Mouse (Mus musculus) CH12.LX (cell line): ENCODE measurements around the gene Cx3cr1.

ENCODE experiments used
- TCF12 ChIP-seq: IDR thresholded peaks from 2 replicates; pipeline ENCODE4 v1.6.1; 2014; ENCODE audit warnings: low read depth, mild to moderate bottlenecking, inconsistent platforms, low read length, improper control_type of control experiment
- USF1 ChIP-seq: IDR thresholded peaks from 2 replicates; pipeline ENCODE4 v1.6.1; 2014; ENCODE audit warnings: low read depth, mild to moderate bottlenecking, inconsistent platforms, low read length, improper control_type of control experiment

DNA sequence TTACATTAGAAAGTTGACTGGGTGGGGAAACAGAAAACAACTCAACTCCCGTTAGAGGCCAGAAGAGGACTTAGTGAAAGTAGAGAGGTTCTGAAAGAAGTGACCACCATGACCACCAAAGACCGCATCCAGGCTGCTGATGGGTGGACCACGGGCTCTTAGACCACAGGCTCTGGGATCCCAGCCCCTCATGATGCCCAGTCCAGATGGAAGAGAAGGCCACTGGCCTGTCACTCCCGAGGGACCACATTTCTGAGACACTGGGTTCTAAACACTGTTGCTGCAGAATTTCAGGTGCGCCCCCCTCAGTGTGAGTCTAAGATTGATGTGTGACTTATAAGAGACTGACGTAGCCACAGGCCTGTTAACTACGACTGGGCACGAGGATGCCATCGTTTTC, 180.2 kb downstream of the Cx3cr1 start:
- TF ChIP-seq USF1 (no peak), TCF12 (no peak)
